Mouse (Mus musculus) liver, adult 2 months (tissue): ENCODE measurements at regions not wholly inside any gene's neighbourhood (a gene's known extent, or its start where the extent isn't known, plus 50 kb on each side); places are given as distances from the start of the nearest gene placed in this dataset.
"Not testable (repeated sequence)": the region's sequence is repeated elsewhere in the genome, so short reads cannot be mapped to it uniquely, and the experiment has no call there.

Experiments used
- DNase-seq: peaks from one replicate; pipeline ENCODE4 v3.0.0-alpha.2; 2011; ENCODE audit warnings: low read depth, low spot score; ENCODE audit errors: extremely low read depth
- H3K27ac ChIP-seq: fragments of 200-500 bp; replicated peaks from 2 replicates; pipeline ENCODE4 v1.5.1; 2012; ENCODE audit warnings: low read depth, mild to moderate bottlenecking, control low read depth, inconsistent platforms, low read length; ENCODE audit not compliant: insufficient read depth
- H3K27me3 ChIP-seq: fragments of 200-500 bp; 2 replicates; pipeline ENCODE4 v1.6.1; 2012; ENCODE audit warnings: mild to moderate bottlenecking, moderate library complexity, low read length, inconsistent platforms; ENCODE audit not compliant: control insufficient read depth, insufficient read depth
- H3K36me3 ChIP-seq: fragments of 200-500 bp; 2 replicates; pipeline ENCODE4 v1.6.1; 2012; ENCODE audit warnings: low read length, inconsistent platforms; ENCODE audit not compliant: control insufficient read depth, insufficient read depth
- H3K4me1 ChIP-seq: fragments of 200-500 bp; 2 replicates; pipeline ENCODE4 v1.6.1; 2011; ENCODE audit warnings: low read length; ENCODE audit not compliant: control insufficient read depth, insufficient read depth
- H3K4me3 ChIP-seq: fragments of 200-500 bp; 2 replicates; pipeline ENCODE4 v1.5.1; 2011; ENCODE audit warnings: low read depth, mild to moderate bottlenecking, control low read depth, low read length, moderate library complexity; ENCODE audit not compliant: insufficient read depth
- H3K79me2 ChIP-seq: fragments of 200-500 bp; 2 replicates; pipeline ENCODE4 v1.6.1; 2012; ENCODE audit warnings: inconsistent platforms, mild to moderate bottlenecking, low read length, moderate library complexity; ENCODE audit not compliant: control insufficient read depth, insufficient read depth
- H3K9ac ChIP-seq: fragments of 200-500 bp; 2 replicates; pipeline ENCODE4 v1.6.1; 2012; ENCODE audit warnings: low read depth, mild to moderate bottlenecking, control low read depth, inconsistent platforms, low read length
- CTCF ChIP-seq: fragments of 200-500 bp; IDR thresholded peaks from 2 replicates; pipeline ENCODE4 v1.5.1; 2011; ENCODE audit warnings: low read depth, low read length, control low read depth
- POLR2A ChIP-seq: fragments of 200-500 bp; IDR thresholded peaks from 2 replicates; pipeline ENCODE4 v1.6.1; 2011; ENCODE audit warnings: low read length, control low read depth; ENCODE audit not compliant: insufficient read depth; ENCODE audit errors: extremely low read depth
- WGBS: fragments of 180-500 bp; shearing (Covaris S2); methylation state at CpG from one replicate; pipeline ENCODE4 v1.1.7; 2018; 5-methylcytosine and 5-hydroxymethylcytosine counted together

- not testable (repeated sequence) for H3K4me1 ChIP-seq, H3K4me3 ChIP-seq, H3K36me3 ChIP-seq, H3K79me2 ChIP-seq, H3K27ac ChIP-seq, DNase-seq, H3K27me3 ChIP-seq, H3K9ac ChIP-seq
- 70% methylated on average over 1 of the region's 1 CpGs for WGBS
- TF ChIP-seq CTCF = peak; percentile 2; the same call in 1 of the 2 replicates
Measured at GRCm38 (mm10) chr14:53637664-53638063, 616.2 kb downstream of the Dad1 start.

GRCm38 (mm10) chr14:53635206-53635605 lies 618.7 kb downstream of the Dad1 start:
- not testable (repeated sequence) for DNase-seq, H3K27ac ChIP-seq
- WGBS = 49% methylated on average over 7 of the region's 7 CpGs

GRCm38 (mm10) chr14:53634320-53634979 lies 619.5 kb downstream of the Dad1 start:
- H3K27ac ChIP-seq, DNase-seq, H3K4me1 ChIP-seq, H3K79me2 ChIP-seq, H3K36me3 ChIP-seq, H3K9ac ChIP-seq, H3K27me3 ChIP-seq, H3K4me3 ChIP-seq: not testable (repeated sequence)
- 27% methylated on average over 5 of the region's 5 CpGs for WGBS

More at GRCm38 (mm10) chr14:53635206-53635605, 618.7 kb downstream of the Dad1 start:
- not testable (repeated sequence) for H3K36me3 ChIP-seq, H3K79me2 ChIP-seq, H3K4me3 ChIP-seq, H3K27me3 ChIP-seq, H3K4me1 ChIP-seq, H3K9ac ChIP-seq

- WGBS = 50% methylated on average over 1 of the region's 1 CpGs
Measured at GRCm38 (mm10) chr14:53633743-53634142, 620.2 kb downstream of the Dad1 start.

GRCm38 (mm10) chr14:53621376-53621775 lies 632.5 kb downstream of the Dad1 start:
- not testable (repeated sequence) for H3K9ac ChIP-seq, H3K4me3 ChIP-seq, H3K36me3 ChIP-seq, H3K4me1 ChIP-seq, H3K79me2 ChIP-seq, H3K27ac ChIP-seq, H3K27me3 ChIP-seq, DNase-seq
- 50% methylated on average over 4 of the region's 4 CpGs for WGBS

More at GRCm38 (mm10) chr14:53633743-53634142, 620.2 kb downstream of the Dad1 start:
- H3K4me1 ChIP-seq, H3K27me3 ChIP-seq, H3K9ac ChIP-seq, H3K79me2 ChIP-seq, H3K36me3 ChIP-seq, H3K27ac ChIP-seq, H3K4me3 ChIP-seq, DNase-seq: not testable (repeated sequence)

- not testable (repeated sequence) for DNase-seq, H3K79me2 ChIP-seq, H3K9ac ChIP-seq, H3K4me3 ChIP-seq, H3K4me1 ChIP-seq, H3K27me3 ChIP-seq, H3K36me3 ChIP-seq, H3K27ac ChIP-seq
- 31% methylated on average over 3 of the region's 3 CpGs for WGBS
Measured at GRCm38 (mm10) chr14:53616061-53616460, 637.8 kb downstream of the Dad1 start.

GRCm38 (mm10) chr14:53614341-53614740 lies 639.6 kb downstream of the Dad1 start:
- no peak overlapping the region for H3K27ac ChIP-seq
- TF ChIP-seq CTCF (no peak), POLR2A (no peak)
- H3K9ac ChIP-seq = no peak overlapping the region
- H3K79me2 ChIP-seq = no peaks in the 10 kb centered on the region
- no peaks in the 10 kb centered on the region for H3K27me3 ChIP-seq
- H3K4me3 ChIP-seq = no peak overlapping the region
- H3K36me3 ChIP-seq = no peaks in the 10 kb centered on the region
- no peak for DNase-seq
- H3K4me1 ChIP-seq = no peaks in the 10 kb centered on the region

GRCm38 (mm10) chr14:53599299-53599698 lies 654.6 kb downstream of the Dad1 start:
- H3K27ac ChIP-seq, H3K9ac ChIP-seq, H3K4me3 ChIP-seq, H3K79me2 ChIP-seq, H3K27me3 ChIP-seq, H3K36me3 ChIP-seq, H3K4me1 ChIP-seq, DNase-seq: not testable (repeated sequence)
- 31% methylated on average over 3 of the region's 3 CpGs for WGBS

- H3K27me3 ChIP-seq, H3K9ac ChIP-seq, H3K36me3 ChIP-seq, H3K27ac ChIP-seq, H3K79me2 ChIP-seq, H3K4me3 ChIP-seq, DNase-seq, H3K4me1 ChIP-seq: not testable (repeated sequence)
Measured at GRCm38 (mm10) chr14:53597287-53597686, 656.6 kb downstream of the Dad1 start.
